Mouse (Mus musculus) CH12.LX (cell line): ENCODE data around the gene Gpatch1. TPM values are rescaled to one million over a fixed set of nuclear protein-coding genes. Genes with fewer than 3 reads are reported as not detected.

Experiments
- DNase-seq: peaks from one replicate; pipeline ENCODE4 v3.0.0-alpha.2; 2013; ENCODE audit errors: extremely low read depth
- H3K27ac ChIP-seq: 2 replicates; pipeline ENCODE4 v1.5.1; 2012; ENCODE audit warnings: low read depth, mild to moderate bottlenecking, control low read depth, moderate library complexity; ENCODE audit not compliant: insufficient read depth
- H3K27me3 ChIP-seq: replicated peaks from 2 replicates; pipeline ENCODE3; 2012; ENCODE audit warnings: inconsistent platforms
- H3K36me3 ChIP-seq, 2 experiments: replicated peaks in 1 of 2; 2 replicates each; pipeline versions ENCODE3 to v1.6.1; 2012; ENCODE audit warnings: inconsistent platforms in 1 of 2, low read length in 1 of 2, mild to moderate bottlenecking in 1 of 2, mixed read lengths in 1 of 2, moderate library complexity in 1 of 2; ENCODE audit not compliant: control insufficient read depth in 1 of 2, insufficient read depth in 1 of 2
- H3K4me1 ChIP-seq, 2 experiments: 2 replicates each; pipeline ENCODE4 v1.6.1; 2012; ENCODE audit warnings: inconsistent platforms in 1 of 2, moderate library complexity in 1 of 2; ENCODE audit not compliant: insufficient read depth in 2 of 2, control insufficient read depth in 1 of 2
- H3K4me2 ChIP-seq: 2 replicates; pipeline ENCODE4 v1.6.1; 2012; ENCODE audit warnings: low read depth, mild to moderate bottlenecking, control low read depth; ENCODE audit not compliant: poor library complexity, insufficient read depth, severe bottlenecking
- H3K4me3 ChIP-seq, 3 experiments: fragments of 150-350 bp in 1 of 3; sonication (generic) in 1 of 3; replicated peaks in 1 of 3; 2 replicates each; pipeline versions ENCODE3 to v1.5.1; 2011 to 2012; ENCODE audit warnings: low read depth in 2 of 3, low read length in 2 of 3, mild to moderate bottlenecking in 2 of 3, moderate library complexity in 2 of 3, control low read depth in 1 of 3, improper control_type of control experiment in 1 of 3, inconsistent platforms in 1 of 3, mixed read lengths in 1 of 3; ENCODE audit not compliant: poor library complexity in 1 of 3
- H3K79me2 ChIP-seq: replicated peaks from 2 replicates; pipeline ENCODE4 v1.6.1; 2012; ENCODE audit warnings: mild to moderate bottlenecking, moderate library complexity; ENCODE audit not compliant: control insufficient read depth, poor library complexity, insufficient read depth, severe bottlenecking; ENCODE audit errors: extremely low read depth
- H3K9ac ChIP-seq: 2 replicates; pipeline ENCODE4 v1.6.1; 2012; ENCODE audit warnings: low read depth, mild to moderate bottlenecking, control low read depth, moderate library complexity; ENCODE audit not compliant: insufficient read depth
- H3K9me3 ChIP-seq: replicated peaks from 2 replicates; pipeline ENCODE3; 2012; ENCODE audit warnings: low read length, inconsistent platforms, mixed read lengths
- CHD1 ChIP-seq: IDR thresholded peaks from 2 replicates; pipeline ENCODE4 v1.6.1; 2012; ENCODE audit warnings: low read depth, low read length, improper control_type of control experiment, inconsistent platforms
- ELF1 ChIP-seq: IDR thresholded peaks from 2 replicates; pipeline ENCODE4 v1.6.1; 2014; ENCODE audit warnings: low read depth, mild to moderate bottlenecking, inconsistent platforms, low read length, improper control_type of control experiment
- ETS1 ChIP-seq: conservative IDR thresholded peaks from 2 replicates; pipeline ENCODE4 v1.6.1; 2012; ENCODE audit warnings: low read depth, mild to moderate bottlenecking, inconsistent platforms, low read length, improper control_type of control experiment, moderate library complexity
- IRF4 ChIP-seq: IDR thresholded peaks from 2 replicates; pipeline ENCODE4 v1.6.1; 2014; ENCODE audit warnings: low read depth, mild to moderate bottlenecking, inconsistent platforms, low read length, improper control_type of control experiment
- JUND ChIP-seq: conservative IDR thresholded peaks from 2 replicates; pipeline ENCODE4 v1.6.1; 2011; ENCODE audit warnings: low read depth, low read length, improper control_type of control experiment
- MAX ChIP-seq: IDR thresholded peaks from 2 replicates; pipeline ENCODE4 v1.6.1; 2011; ENCODE audit warnings: low read length, improper control_type of control experiment
- MAZ ChIP-seq: IDR thresholded peaks from 2 replicates; pipeline ENCODE4 v1.6.1; 2012; ENCODE audit warnings: low read depth, mild to moderate bottlenecking, inconsistent platforms, low read length, improper control_type of control experiment, moderate library complexity
- MXI1 ChIP-seq: IDR thresholded peaks from 2 replicates; pipeline ENCODE4 v1.6.1; 2011; ENCODE audit warnings: mild to moderate bottlenecking, low read depth, low read length, improper control_type of control experiment
- MYC ChIP-seq: IDR thresholded peaks from 2 replicates; pipeline ENCODE4 v1.6.1; 2011; ENCODE audit warnings: low read depth, mild to moderate bottlenecking, improper control_type of control experiment, low read length
- POLR2A ChIP-seq: IDR thresholded peaks from 2 replicates; pipeline ENCODE4 v1.6.1; 2011; ENCODE audit warnings: low read depth, mild to moderate bottlenecking, improper control_type of control experiment, low read length
- RAD21 ChIP-seq: IDR thresholded peaks from 2 replicates; pipeline ENCODE4 v1.6.1; 2011; ENCODE audit warnings: low read depth, mild to moderate bottlenecking, low read length, improper control_type of control experiment, moderate library complexity
- RCOR1 ChIP-seq: conservative IDR thresholded peaks from 2 replicates; pipeline ENCODE4 v1.6.1; 2012; ENCODE audit warnings: low read depth, mild to moderate bottlenecking, inconsistent platforms, low read length, improper control_type of control experiment
- SIN3A ChIP-seq: IDR thresholded peaks from 2 replicates; pipeline ENCODE4 v1.6.1; 2012; ENCODE audit warnings: low read length, improper control_type of control experiment, inconsistent platforms
- SMC3 ChIP-seq: IDR thresholded peaks from 2 replicates; pipeline ENCODE4 v1.6.1; 2011; ENCODE audit warnings: low read depth, low read length, improper control_type of control experiment
- TBP ChIP-seq: conservative IDR thresholded peaks from 2 replicates; pipeline ENCODE4 v1.6.1; 2011; ENCODE audit warnings: low read depth, low read length, improper control_type of control experiment
- UBTF ChIP-seq: IDR thresholded peaks from 2 replicates; pipeline ENCODE4 v1.6.1; 2012; ENCODE audit warnings: low read depth, mild to moderate bottlenecking, inconsistent platforms, low read length, improper control_type of control experiment, moderate library complexity
- USF2 ChIP-seq: conservative IDR thresholded peaks from 2 replicates; pipeline ENCODE4 v1.6.1; 2011; ENCODE audit warnings: low read depth, low read length, improper control_type of control experiment
- ZC3H11A ChIP-seq: IDR thresholded peaks from 2 replicates; pipeline ENCODE4 v1.6.1; 2012; ENCODE audit warnings: low read depth, mild to moderate bottlenecking, inconsistent platforms, low read length, improper control_type of control experiment
- ZNF384 ChIP-seq: IDR thresholded peaks from 2 replicates; pipeline ENCODE4 v1.6.1; 2012; ENCODE audit warnings: low read depth, low read length, improper control_type of control experiment, inconsistent platforms
- dilution Hi-C: fragments of 300-500 bp; cut with MboI; formaldehyde crosslinking; loops from 2 replicates; pipeline ENCODE4 v1.14.3; 2020; ENCODE audit warnings: low sequenced_read_pairs; ENCODE audit not compliant: extremely low pct_unique_long_range_greater_than_20kb, extremely low pct_ligation_motif_present
- in situ Hi-C: fragments of 300-500 bp; cut with MboI; formaldehyde crosslinking; loops from 3 replicates; pipeline ENCODE4 v1.14.3; 2019; ENCODE audit warnings: low sequenced_read_pairs, low pct_ligation_motif_present, low pct_unique_long_range_greater_than_20kb, mixed read lengths
- polyA plus RNA-seq: library from polyadenylated mRNA; unstranded; fragments of >175 nt; gene quantifications from 2 replicates; pipeline ENCODE4 v1.2.1, GENCODE M21; 2012; ENCODE audit warnings: low read depth; ENCODE audit not compliant: insufficient read length
- total RNA-seq, 2 experiments: library from RNA; depleted of rRNA; stranded (reverse); fragments of 300-350 nt in 1 of 2; fragments of >200 nt in 1 of 2; gene quantifications; 2 replicates each; pipeline ENCODE4 v1.2.3; 2012 to 2014

Gene Gpatch1
- total and polyA plus RNA-seq, 3 experiments: 4.3 to 14.2 (median 6.9) TPM

- H3K36me3 ChIP-seq: peaks cover 3 to 37% of the 10 kb centered on the region in 2 experiments
- dilution Hi-C loops: no loop called here
- H3K4me3 ChIP-seq: no peak overlapping the region
- no peaks in the 10 kb centered on the region for H3K27me3 ChIP-seq
- H3K4me2 ChIP-seq: no peak overlapping the region
- no peak for TF ChIP-seq ZC3H11A
- TF ChIP-seq SIN3A: no peak
- TF ChIP-seq MAX: no peak
- no peak for TF ChIP-seq MXI1
- no peak for TF ChIP-seq MAZ
- no peak for TF ChIP-seq ZNF384
- TF ChIP-seq MYC: no peak
- TF ChIP-seq, all 38 proteins: peak for 0
- no peak for DNase-seq
- H3K9ac ChIP-seq: no peak overlapping the region
- peaks cover 5 to 12% of the 10 kb centered on the region in 2 experiments; a peak in 3 of 4 replicates for H3K4me1 ChIP-seq
- H3K27ac ChIP-seq: no peak overlapping the region
- no peaks in the 10 kb centered on the region for H3K79me2 ChIP-seq
- in situ Hi-C loops: no loop called here
- H3K9me3 ChIP-seq: peaks cover 3% of the 10 kb centered on the region
These were observed 4.1 kb downstream of the Gpatch1 start for GRCm38 (mm10) chr7:35314156-35314555.

GRCm38 (mm10) chr7:35311214-35311613 lies 7.0 kb downstream of the Gpatch1 start:
- peaks cover 21 to 66% of the 10 kb centered on the region in 2 experiments for H3K36me3 ChIP-seq
- no peaks in the 10 kb centered on the region for H3K4me1 ChIP-seq
- no peak overlapping the region for H3K27ac ChIP-seq
- no peak for DNase-seq
- in situ Hi-C loops: no loop called here
- H3K4me2 ChIP-seq: no peak overlapping the region
- no peak overlapping the region for H3K4me3 ChIP-seq
- no peaks in the 10 kb centered on the region for H3K79me2 ChIP-seq
- no peaks in the 10 kb centered on the region for H3K27me3 ChIP-seq
- no peak for TF ChIP-seq TBP
- no peak for TF ChIP-seq MXI1
- no peak for TF ChIP-seq USF2
- no peak for TF ChIP-seq IRF4
- no peak for TF ChIP-seq ETS1
- no peak overlapping the region for H3K9ac ChIP-seq
- no peaks in the 10 kb centered on the region for H3K9me3 ChIP-seq
- dilution Hi-C loops: no loop called here

- dilution Hi-C loops (no loop called here), in situ Hi-C loops (no loop called here)
- peaks cover 51 to 76% of the 10 kb centered on the region in 2 experiments for H3K36me3 ChIP-seq
These were observed 17.4 kb downstream of the Gpatch1 start for GRCm38 (mm10) chr7:35300792-35301191.

More at GRCm38 (mm10) chr7:35300792-35301191, 17.4 kb downstream of the Gpatch1 start:
- Histone ChIP-seq H3K4me1 (no peaks in the 10 kb centered on the region), H3K4me2 (no peak overlapping the region), H3K27me3 (no peaks in the 10 kb centered on the region), H3K9ac (no peak overlapping the region), H3K79me2 (no peaks in the 10 kb centered on the region), H3K27ac (no peak overlapping the region), H3K4me3 (no peak overlapping the region), H3K9me3 (no peaks in the 10 kb centered on the region)
- DNase-seq: no peak
- TF ChIP-seq SMC3 (no peak), MAZ (no peak), ELF1 (no peak), UBTF (no peak), CHD1 (no peak), JUND (no peak), USF2 (no peak), ETS1 (no peak), RAD21 (no peak), ZC3H11A (no peak), POLR2A (no peak), MXI1 (no peak), RCOR1 (no peak)
- TF ChIP-seq, all 38 proteins: peak for 0
